Comparison of ENCODE assay signal across 8 mouse cellular contexts in genomic region chr14:53935791-53936231, GRCm38 (mm10).
A peak's percentile ranks its signal among the peaks of the same experiment; 100 is the strongest.
DNase-seq lines count a peak whose midpoint lies in the region.
"Not testable (repeated sequence)": the region's sequence is repeated elsewhere in the genome, so short reads cannot be mapped to it uniquely, and the experiment has no call there.

No protein-coding gene starts in this region.

- peak; percentile 88 to 98 for DNase-seq in adrenal gland, postnatal 4 days (ENCODE audit: low spot score in 2 of 2)
- DNase-seq in frontal cortex, postnatal 14 days (ENCODE audit: low spot score in 2 of 2) = peak; percentile 50 to 62
- peak; percentile 52 to 62 for DNase-seq in heart, adult 9 months (ENCODE audit: low spot score in 2 of 2)
- peak; percentile 57 to 65 for DNase-seq in kidney, postnatal 4 days
- peak; percentile 80 to 93 for DNase-seq in left cerebral cortex, postnatal 10 days (ENCODE audit: extremely low spot score in 1 of 2, low spot score in 2 of 2)
- DNase-seq in ovary, postnatal 10 days (ENCODE audit: low spot score) = peak; percentile 99
- peak; percentile 93 for DNase-seq in testis, postnatal 10 days (ENCODE audit: low spot score)
- DNase-seq in urinary bladder, postnatal 4 days (ENCODE audit: low spot score in 2 of 2) = peak; percentile 87 to 100

- intact Hi-C loops in left cerebral cortex, postnatal 10 days (cut with DNase I) = not testable (repeated sequence)

Comparison
In these comparisons a context has a peak if more than half of its experiments do, and no peak if none do; other contexts are left out.
1. Peak in every context shown above with its lines: DNase-seq.